Mouse (Mus musculus) midbrain, embryonic 14.5 days (tissue): ENCODE data around the gene Plcd3. TPM values are rescaled to one million over a fixed set of nuclear protein-coding genes. Genes with fewer than 3 reads are reported as not detected.
A peak's percentile ranks its signal among the peaks of the same experiment; 100 is the strongest.

Experiments used
- ATAC-seq: fragments of 200-750 bp; cut with Nextera tagmentation; 2 replicates; pipeline ENCODE4 v1.8.0; 2017; ENCODE audit warnings: moderate number of reproducible peaks, moderate library complexity; ENCODE audit not compliant: low FRiP score, low TSS enrichment
- DNase-seq: peaks from one replicate; pipeline ENCODE4 v3.0.0-alpha.2; 2015
- H3K27ac ChIP-seq: fragments of 300-500 bp; sonication (generic); replicated peaks from 2 replicates; pipeline ENCODE4 v1.5.1; 2014; ENCODE audit warnings: mild to moderate bottlenecking, low read depth, low read length, moderate library complexity
- H3K27me3 ChIP-seq: fragments of 300-500 bp; sonication (generic); 2 replicates; pipeline ENCODE4 v1.6.1; 2014; ENCODE audit warnings: low read length, control low read depth, mixed read lengths; ENCODE audit not compliant: control insufficient read depth, insufficient read depth
- H3K36me3 ChIP-seq: fragments of 300-500 bp; sonication (generic); 2 replicates; pipeline ENCODE4 v1.6.1; 2014; ENCODE audit warnings: low read length, control low read depth; ENCODE audit not compliant: control insufficient read depth, insufficient read depth
- H3K4me1 ChIP-seq: fragments of 300-500 bp; sonication (generic); 2 replicates; pipeline ENCODE4 v1.6.1; 2014; ENCODE audit warnings: mild to moderate bottlenecking, antibody characterized with exemption, low read length, control low read depth; ENCODE audit not compliant: control insufficient read depth, insufficient read depth
- H3K4me2 ChIP-seq: fragments of 300-500 bp; sonication (generic); 2 replicates; pipeline ENCODE4 v1.6.1; 2014; ENCODE audit warnings: mild to moderate bottlenecking, low read length, moderate library complexity
- H3K4me3 ChIP-seq: fragments of 300-500 bp; sonication (generic); replicated peaks from 2 replicates; pipeline ENCODE4 v1.5.1; 2014; ENCODE audit warnings: low read depth, low read length
- H3K9ac ChIP-seq: fragments of 300-500 bp; sonication (generic); replicated peaks from 2 replicates; pipeline ENCODE4 v1.6.1; 2014; ENCODE audit warnings: mild to moderate bottlenecking, low read length, moderate library complexity
- H3K9me3 ChIP-seq: fragments of 300-500 bp; sonication (generic); 2 replicates; pipeline ENCODE4 v1.6.1; 2016; ENCODE audit warnings: low read length, control low read depth, mixed read lengths; ENCODE audit not compliant: control insufficient read depth
- WGBS: fragments of 180-500 bp; shearing (Covaris S2); extraction: QIAGEN DNeasy Blood & Tissue Kit; methylation state at CpG from one replicate; pipeline ENCODE4 v1.1.7; 2014; 5-methylcytosine and 5-hydroxymethylcytosine counted together
- polyA plus RNA-seq: library from polyadenylated mRNA; unstranded; fragments of >200 nt; fragmentation: Nextera tagmentation; extraction: Ambion mirVana; gene quantifications from 2 replicates; pipeline ENCODE4 v1.2.1, GENCODE M21; 2014

Gene Plcd3
- polyA plus RNA-seq, 1 experiment from 2014 or later, result 0.92 TPM

- H3K9ac ChIP-seq, result no peak overlapping the region
- H3K36me3 ChIP-seq, result no peaks in the 10 kb centered on the region
- no peak overlapping the region for H3K4me2 ChIP-seq
- no peak overlapping the region for H3K4me3 ChIP-seq
- WGBS, result 20% methylated on average over 22 of the region's 22 CpGs
- H3K9me3 ChIP-seq, result no peaks in the 10 kb centered on the region
- H3K4me1 ChIP-seq, result peaks cover 3% of the 10 kb centered on the region; the same call in 1 of the 2 replicates
- no peak for ATAC-seq
- H3K27me3 ChIP-seq, result peaks cover 26% of the 10 kb centered on the region
- no peak overlapping the region for H3K27ac ChIP-seq
- no peak for DNase-seq
Measured at GRCm38 (mm10) chr11:103096979-103097894, 4.2 kb downstream of the Plcd3 start.

- Histone ChIP-seq H3K4me1 (no peaks in the 10 kb centered on the region), H3K9me3 (no peaks in the 10 kb centered on the region), H3K4me3 (no peak overlapping the region), H3K9ac (no peak overlapping the region), H3K27ac (no peak overlapping the region), H3K27me3 (peaks cover 18% of the 10 kb centered on the region), H3K4me2 (no peak overlapping the region), H3K36me3 (no peaks in the 10 kb centered on the region)
- WGBS, result 93% methylated on average over 6 of the region's 6 CpGs
- ATAC-seq (no peak), DNase-seq (no peak)
Measured at GRCm38 (mm10) chr11:103095801-103096200, 5.7 kb downstream of the Plcd3 start.

GRCm38 (mm10) chr11:103095107-103095670 is 6.3 kb downstream of the Plcd3 start:
- Histone ChIP-seq H3K36me3 (no peaks in the 10 kb centered on the region), H3K4me2 (no peak overlapping the region), H3K27ac (no peak overlapping the region), H3K9me3 (no peaks in the 10 kb centered on the region), H3K4me3 (no peak overlapping the region), H3K9ac (no peak overlapping the region), H3K4me1 (no peaks in the 10 kb centered on the region), H3K27me3 (peaks cover 12% of the 10 kb centered on the region)
- 48% methylated on average over 9 of the region's 9 CpGs for WGBS
- DNase-seq (no peak), ATAC-seq (no peak)

DNA sequence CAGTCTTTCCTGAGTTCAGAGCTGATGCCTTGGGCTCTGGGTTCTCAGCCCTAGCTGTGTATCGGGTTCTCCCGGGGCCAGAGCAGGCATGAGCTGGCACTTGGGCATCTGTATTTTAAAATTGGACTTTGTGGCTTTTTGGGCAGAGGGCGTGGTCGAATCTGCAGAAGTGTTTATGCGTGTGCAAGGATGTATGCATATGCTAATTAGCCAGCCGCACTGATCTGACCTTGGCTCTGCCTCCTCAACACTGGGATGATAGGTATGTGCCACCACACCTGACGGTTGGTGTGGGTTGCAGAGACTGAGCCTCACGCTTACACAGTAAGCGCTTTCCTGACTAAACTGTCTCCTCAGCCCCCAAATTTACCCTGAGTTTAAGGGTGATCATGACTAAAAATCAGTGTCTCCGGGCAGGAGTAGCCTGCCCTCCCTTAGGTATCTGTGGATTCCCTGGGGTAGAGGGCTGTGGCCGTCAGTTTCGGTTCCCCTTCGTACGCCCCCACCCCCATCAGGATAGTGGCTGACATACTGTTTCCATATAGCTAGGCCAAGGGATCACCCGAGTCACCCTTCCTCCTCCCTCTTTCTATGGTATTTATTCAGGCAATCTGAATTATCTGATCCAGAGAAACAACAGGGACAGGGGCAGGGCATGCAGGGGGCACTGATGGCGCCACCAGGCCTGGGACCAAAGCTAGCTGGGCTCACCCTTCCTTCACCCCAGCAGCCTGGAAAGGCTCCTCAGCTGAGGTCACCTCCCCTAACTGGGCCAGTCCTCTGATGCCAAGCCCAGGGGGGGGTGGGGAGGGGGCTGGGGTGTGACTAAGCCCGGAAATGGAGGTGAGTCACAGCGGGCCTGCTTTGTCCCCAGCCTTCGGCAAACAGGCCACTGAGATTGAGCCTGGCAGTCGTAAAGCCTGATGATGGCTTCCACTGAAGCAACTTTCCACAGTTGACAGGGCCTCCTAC is 7.3 kb downstream of the Plcd3 start:
- Histone ChIP-seq H3K9ac (no peak overlapping the region), H3K4me3 (no peak overlapping the region), H3K4me2 (no peak overlapping the region), H3K4me1 (no peaks in the 10 kb centered on the region), H3K9me3 (no peaks in the 10 kb centered on the region), H3K36me3 (no peaks in the 10 kb centered on the region), H3K27me3 (peaks cover 3% of the 10 kb centered on the region; the same call in 1 of the 2 replicates), H3K27ac (no peak overlapping the region)
- no peak for DNase-seq
- no peak for ATAC-seq
- 74% methylated on average over 20 of the region's 20 CpGs for WGBS

GRCm38 (mm10) chr11:103093306-103093705 is 8.2 kb downstream of the Plcd3 start:
- WGBS, result 98% methylated on average over 7 of the region's 7 CpGs
- H3K4me2 ChIP-seq, result no peak overlapping the region
- no peaks in the 10 kb centered on the region for H3K9me3 ChIP-seq
- no peak overlapping the region for H3K27ac ChIP-seq
- H3K27me3 ChIP-seq, result no peaks in the 10 kb centered on the region
- H3K9ac ChIP-seq, result no peak overlapping the region
- DNase-seq (no peak), ATAC-seq (no peak)
- no peaks in the 10 kb centered on the region for H3K36me3 ChIP-seq
- H3K4me3 ChIP-seq, result no peak overlapping the region
- no peaks in the 10 kb centered on the region for H3K4me1 ChIP-seq

- H3K27ac ChIP-seq, result no peak overlapping the region
- peaks cover 27% of the 10 kb centered on the region; the same call in 1 of the 2 replicates for H3K27me3 ChIP-seq
- no peak for ATAC-seq
Measured at GRCm38 (mm10) chr11:103081631-103082030, 19.8 kb downstream of the Plcd3 start.

DNA sequence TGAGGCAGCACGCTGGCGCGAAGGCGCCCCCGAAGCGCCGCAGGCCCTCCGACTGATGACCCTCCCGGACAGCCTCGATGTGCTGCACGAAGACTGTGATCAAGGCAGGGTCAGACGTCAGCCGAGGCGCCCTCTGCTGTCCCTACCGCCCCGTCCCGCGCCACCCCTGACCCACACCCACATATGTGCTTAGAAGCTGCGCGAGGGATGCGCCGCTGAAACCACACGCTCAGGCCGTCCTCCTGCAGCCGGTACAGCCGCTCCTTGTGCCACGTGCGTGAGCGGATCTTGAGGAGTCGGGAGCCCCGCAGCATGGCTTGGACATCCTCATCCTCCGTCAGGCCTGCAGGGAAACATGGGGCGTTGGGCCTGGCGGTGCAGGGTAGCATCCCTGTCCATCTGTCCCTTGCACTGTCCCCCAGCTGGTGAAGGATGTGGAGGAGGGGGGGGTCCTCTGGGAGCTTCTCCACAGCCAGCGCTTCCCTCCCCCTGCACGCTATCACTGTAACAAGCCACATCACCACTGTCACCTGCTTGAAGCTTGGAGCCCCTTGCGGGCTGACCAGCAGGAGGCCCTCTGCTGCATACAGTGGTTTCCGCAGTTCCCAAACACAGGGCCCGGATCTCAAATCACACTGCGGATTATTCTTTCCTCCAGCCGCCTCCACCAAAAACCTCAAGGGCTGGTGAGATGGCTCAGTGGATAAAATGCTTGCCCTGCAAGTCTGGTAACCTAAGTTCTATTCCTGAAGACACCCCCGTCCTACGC is 21.0 kb downstream of the Plcd3 start:
- Histone ChIP-seq H3K36me3 (no peaks in the 10 kb centered on the region), H3K9ac (peak overlapping the region; percentile 38; the same call in 1 of the 2 replicates), H3K9me3 (no peaks in the 10 kb centered on the region), H3K4me2 (peak overlapping the region; percentile 53), H3K4me1 (0 out of 2 replicates have a peak, but pooled peaks cover 5% of the 10 kb centered on the region), H3K27me3 (peaks cover 27% of the 10 kb centered on the region; the same call in 1 of the 2 replicates), H3K27ac (no peak overlapping the region), H3K4me3 (peak overlapping the region; percentile 24)
- WGBS, result 1% methylated on average over 43 of the region's 43 CpGs
- ATAC-seq (no peak), DNase-seq (peak; percentile 60)

More at GRCm38 (mm10) chr11:103081631-103082030, 19.8 kb downstream of the Plcd3 start:
- DNase-seq, result no peak
- 56% methylated on average over 6 of the region's 6 CpGs for WGBS
- Histone ChIP-seq H3K4me3 (no peak overlapping the region), H3K4me2 (no peak overlapping the region), H3K36me3 (no peaks in the 10 kb centered on the region), H3K9ac (no peak overlapping the region), H3K4me1 (0 out of 2 replicates have a peak, but pooled peaks cover 5% of the 10 kb centered on the region), H3K9me3 (no peaks in the 10 kb centered on the region)
